Mouse (Mus musculus) liver, embryonic 14.5 days (tissue): Measurements from ENCODE around the gene Prelp.

Experiments used
- CTCF ChIP-seq: IDR thresholded peaks from 2 replicates; pipeline ENCODE4 v1.5.1; 2016; ENCODE audit warnings: antibody characterized with exemption, low read depth, control low read depth
- EP300 ChIP-seq: IDR thresholded peaks from 2 replicates; pipeline ENCODE4 v1.6.1; 2016; ENCODE audit warnings: antibody characterized with exemption, low read depth

- no peak for TF ChIP-seq EP300
- no peak for TF ChIP-seq CTCF
Observed at GRCm38 (mm10) chr1:133897293-133897692, 23.9 kb downstream of the Prelp start.
